Mouse (Mus musculus) embryo, embryonic 10.5 days (tissue): ENCODE results near the gene Rpl7a.
A peak's percentile ranks its signal among the peaks of the same experiment; 100 is the strongest.

Experiments
- DNase-seq: peaks from one replicate; pipeline ENCODE4 v3.0.0-alpha.2; 2015; ENCODE audit warnings: low spot score

Rpl7a gene

GRCm38 (mm10) chr2:26914148-26914941, 3.8 kb downstream of the Rpl7a start:
- DNase-seq, result no peak

- DNase-seq, result peak; percentile 86
Measured at GRCm38 (mm10) chr2:26915927-26916728, 5.6 kb downstream of the Rpl7a start, which contains the start of the genes Surf2 and Surf1. Gene Surf2, plus strand, starts transcription at chr2:26916367. Gene Surf1, minus strand, starts transcription at chr2:26916530.

GRCm38 (mm10) chr2:26916738-26917137, 6.2 kb downstream of the Rpl7a start:
- DNase-seq, result no peak

- DNase-seq, result no peak
Measured at GRCm38 (mm10) chr2:26919684-26920083, 9.1 kb downstream of the Rpl7a start.

- DNase-seq, result no peak
Measured at GRCm38 (mm10) chr2:26920190-26920855, 9.8 kb downstream of the Rpl7a start.

- no peak for DNase-seq
Measured at GRCm38 (mm10) chr2:26921784-26922183, 11.2 kb downstream of the Rpl7a start.

- DNase-seq, result no peak
Measured at GRCm38 (mm10) chr2:26927745-26928476, 17.3 kb downstream of the Rpl7a start.

- peak; percentile 82 for DNase-seq
Measured at GRCm38 (mm10) chr2:26930390-26930789, 19.8 kb downstream of the Rpl7a start.

GRCm38 (mm10) chr2:26932473-26933303, 22.1 kb downstream of the Rpl7a start:
- peak; percentile 34 for DNase-seq

GRCm38 (mm10) chr2:26933304-26934055, 22.9 kb downstream of the Rpl7a start, which contains the start of the genes Surf4 and Stkld1:
Gene Surf4, minus strand, starts transcription at chr2:26933928.
Gene Stkld1, plus strand, starts transcription at chr2:26934047.
- DNase-seq, result peak; percentile 96

- DNase-seq, result no peak
Measured at GRCm38 (mm10) chr2:26935286-26935685, 24.7 kb downstream of the Rpl7a start.

- no peak for DNase-seq
Measured at GRCm38 (mm10) chr2:26936425-26936824, 25.9 kb downstream of the Rpl7a start.

- DNase-seq, result no peak
Measured at GRCm38 (mm10) chr2:26941539-26941938, 31.0 kb downstream of the Rpl7a start.

- DNase-seq, result no peak
Measured at GRCm38 (mm10) chr2:26943253-26943652, 32.7 kb downstream of the Rpl7a start.

GRCm38 (mm10) chr2:26950411-26950810, 39.8 kb downstream of the Rpl7a start:
- DNase-seq, result no peak

GRCm38 (mm10) chr2:26951346-26951905, 40.9 kb downstream of the Rpl7a start:
- no peak for DNase-seq

GRCm38 (mm10) chr2:26952193-26952592, 41.6 kb downstream of the Rpl7a start:
- DNase-seq, result no peak

- no peak for DNase-seq
Measured at GRCm38 (mm10) chr2:26952866-26953265, 42.3 kb downstream of the Rpl7a start.

GRCm38 (mm10) chr2:26954735-26955395, 44.3 kb downstream of the Rpl7a start:
- DNase-seq, result no peak
